Mouse (Mus musculus): ENCODE results near the gene Gm5741.

- TF ChIP-seq CTCF (IDR thresholded peaks at IDR 0.05; ENCODE audit: extremely low read depth, insufficient read length, insufficient replicate concordance, low read depth, low read length) (no peak), POLR2A (IDR thresholded peaks at IDR 0.05; ENCODE audit: low read depth, low read length) (no peak)
Measured at GRCm38 (mm10) chr8:85086238-85086637, 18.5 kb upstream of the Gm5741 start.

All from small intestine, adult 2 months (tissue).